Mouse (Mus musculus): Measurements from ENCODE around the gene Kars.

The Kars gene

GRCm38 (mm10) chr8:111947144-111947543, 64.0 kb downstream of the Kars start:
- DNase-seq (ENCODE audit: low read depth, low spot score): no peak

- DNase-seq (ENCODE audit: low read depth, low spot score): no peak
Observed at GRCm38 (mm10) chr8:111943544-111943943, 67.6 kb downstream of the Kars start.

Measured in WW6 (cell line).